Comparison of ENCODE assay signal across 14 mouse cellular contexts in genomic region chr3:31134246-31134645, GRCm38 (mm10). TPM values are rescaled to one million over a fixed set of nuclear protein-coding genes. Genes with fewer than 3 reads are reported as not detected.
DNase-seq lines count a peak whose midpoint lies in the region; ATAC-seq lines count a peak whose summit lies in the region.
"Had no signal": no experiment of that assay in that cellular context is flagged by ENCODE, and none has a peak within 500 bp of the region (broad histone marks: within the 10 kb centered on the region; RNA-seq: fewer than 3 reads in every experiment).

No protein-coding gene starts in this region.

- no peaks in the 10 kb centered on the region for H3K27me3 ChIP-seq in heart, embryonic 12.5 days (replicated peaks)
- H3K27me3 ChIP-seq in liver, embryonic 16.5 days (ENCODE audit: control insufficient read depth, insufficient read depth, low read depth, low read length), result no peaks in the 10 kb centered on the region
- H3K27me3 ChIP-seq in forebrain, embryonic 13.5 days, result no peaks in the 10 kb centered on the region
- H3K27me3 ChIP-seq: hindbrain, embryonic 15.5 days; midbrain, embryonic 12.5 days; neural tube, embryonic 12.5 days had no signal

- ATAC-seq in heart, embryonic 12.5 days (ENCODE audit: insufficient number of reproducible peaks, low FRiP score), result peak; percentile 91
- peak; percentile 86 for ATAC-seq in erythroblast, adult 5-6 weeks (replicated peaks; ENCODE audit: low FRiP score, poor library complexity, severe bottlenecking)
- peak; percentile 96 for ATAC-seq in liver, embryonic 16.5 days (ENCODE audit: low read depth)
- ATAC-seq in forebrain, embryonic 13.5 days, result no peak
- ATAC-seq: forebrain, embryonic 14.5 days had no signal

- WGBS in heart, embryonic 12.5 days, result 70% methylated on average over 8 of the region's 8 CpGs
- 35% methylated on average over 8 of the region's 8 CpGs for WGBS in liver, embryonic 16.5 days (ENCODE audit: insufficient replicate concordance)
- 90% methylated on average over 8 of the region's 8 CpGs for WGBS in forebrain, embryonic 13.5 days

- no peak overlapping the region for H3K4me3 ChIP-seq in heart, embryonic 12.5 days
- H3K4me3 ChIP-seq in liver, embryonic 16.5 days (ENCODE audit: low read depth, low read length), result no peak overlapping the region
- H3K4me3 ChIP-seq in forebrain, embryonic 13.5 days, result no peak overlapping the region
- H3K4me3 ChIP-seq: hindbrain, embryonic 15.5 days; midbrain, embryonic 12.5 days; neural tube, embryonic 12.5 days had no signal

- H3K9me3 ChIP-seq in heart, embryonic 12.5 days (replicated peaks), result no peaks in the 10 kb centered on the region; the same call in 1 of the 2 replicates
- H3K9me3 ChIP-seq in liver, embryonic 16.5 days (replicated peaks; ENCODE audit: control insufficient read depth, low read length), result no peaks in the 10 kb centered on the region
- H3K9me3 ChIP-seq in forebrain, embryonic 13.5 days (replicated peaks), result no peaks in the 10 kb centered on the region
- H3K9me3 ChIP-seq: hindbrain, embryonic 15.5 days; midbrain, embryonic 12.5 days; neural tube, embryonic 12.5 days had no signal

- H3K4me1 ChIP-seq in heart, embryonic 12.5 days (replicated peaks), result peaks cover 14% of the 10 kb centered on the region
- peaks cover 26% of the 10 kb centered on the region for H3K4me1 ChIP-seq in liver, embryonic 16.5 days (ENCODE audit: control insufficient read depth, low read depth, low read length)
- no peaks in the 10 kb centered on the region for H3K4me1 ChIP-seq in forebrain, embryonic 13.5 days
- H3K4me1 ChIP-seq: hindbrain, embryonic 15.5 days; midbrain, embryonic 12.5 days; neural tube, embryonic 12.5 days had no signal

- no peak overlapping the region for H3K27ac ChIP-seq in heart, embryonic 12.5 days (ENCODE audit: poor library complexity, severe bottlenecking)
- peak overlapping the region; percentile 50 for H3K27ac ChIP-seq in liver, embryonic 16.5 days (ENCODE audit: low read length)
- no peak overlapping the region for H3K27ac ChIP-seq in forebrain, embryonic 13.5 days
- H3K27ac ChIP-seq: hindbrain, embryonic 15.5 days; midbrain, embryonic 12.5 days; neural tube, embryonic 12.5 days had no signal

- no peak overlapping the region for H3K9ac ChIP-seq in heart, embryonic 12.5 days
- H3K9ac ChIP-seq in liver, embryonic 16.5 days (ENCODE audit: low read depth, low read length), result no peak overlapping the region
- no peak overlapping the region for H3K9ac ChIP-seq in forebrain, embryonic 13.5 days
- H3K9ac ChIP-seq: hindbrain, embryonic 15.5 days; midbrain, embryonic 12.5 days; neural tube, embryonic 12.5 days had no signal

- no peaks in the 10 kb centered on the region for H3K36me3 ChIP-seq in heart, embryonic 12.5 days
- H3K36me3 ChIP-seq in liver, embryonic 16.5 days (ENCODE audit: control insufficient read depth, insufficient read depth), result no peaks in the 10 kb centered on the region
- H3K36me3 ChIP-seq in forebrain, embryonic 13.5 days (ENCODE audit: poor library complexity, severe bottlenecking), result no peaks in the 10 kb centered on the region
- H3K36me3 ChIP-seq: hindbrain, embryonic 15.5 days; midbrain, embryonic 12.5 days; neural tube, embryonic 12.5 days had no signal

- DNase-seq in heart, postnatal 10 days, result no peak
- DNase-seq in ES-CJ7 (ENCODE audit: low read depth, low spot score), result peak; percentile 28
- no peak for DNase-seq in retina, postnatal 1 day
- no peak for DNase-seq in kidney, adult 8-10 months
- DNase-seq: cerebellum, adult 11-12 months had no signal

- H3K4me2 ChIP-seq in heart, embryonic 12.5 days, result no peak overlapping the region
- peak overlapping the region; percentile 44 for H3K4me2 ChIP-seq in liver, embryonic 16.5 days (ENCODE audit: low read depth, low read length)
- H3K4me2 ChIP-seq in forebrain, embryonic 13.5 days, result no peak overlapping the region
- H3K4me2 ChIP-seq: hindbrain, embryonic 15.5 days; midbrain, embryonic 12.5 days; neural tube, embryonic 12.5 days had no signal

- intact Hi-C loops in heart, postnatal 10 days (cut with DNase I), result loop anchor here (10.0 kb wide), 2 partner anchors 159 to 279 kb away; partner anchors contain the start of gene Gpr160

RNA-seq across cellular contexts. Expression of gene Cldn11, which starts 15.5 kb away (rescaled TPM):
- 4.6 and 4.7 TPM in 2 replicates for polyA plus RNA-seq in heart, embryonic 12.5 days (2016; fragmentation: Nextera tagmentation; extraction: Ambion mirVana)
- 1 to 10 TPM; 2.1 to 2.2 TPM for total RNA-seq in heart, postnatal 10 days (2021)
- total RNA-seq in erythroblast, adult 5-6 weeks (2015; ENCODE audit: low replicate concordance), result not detected in 2 replicates
- not detected in 2 replicates for total RNA-seq in erythroblast, adult 5-6 weeks (2017; ENCODE audit: low replicate concordance)
- polyA plus RNA-seq in liver, embryonic 16.5 days (2015; fragmentation: Nextera tagmentation; extraction: Ambion mirVana), result 0.13 and 0.21 TPM in 2 replicates
- polyA plus RNA-seq in forebrain, embryonic 13.5 days (2015; fragmentation: Nextera tagmentation; extraction: Ambion mirVana), result 26.6 and 35.9 TPM in 2 replicates
- total RNA-seq: granulocyte monocyte progenitor cell, adult 5-6 weeks had no signal

RNA-seq across cellular contexts. Expression of gene Skil, which starts 39.4 kb away (rescaled TPM):
- 30.2 and 30.3 TPM in 2 replicates for polyA plus RNA-seq in heart, embryonic 12.5 days (2016; fragmentation: Nextera tagmentation; extraction: Ambion mirVana)
- 10 to 100 TPM; 25.9 to 26.9 TPM for total RNA-seq in heart, postnatal 10 days (2021)
- total RNA-seq in erythroblast, adult 5-6 weeks (2015; ENCODE audit: low replicate concordance), result 2.3 and 3.5 TPM in 2 replicates
- total RNA-seq in erythroblast, adult 5-6 weeks (2017; ENCODE audit: low replicate concordance), result 5.3 and 6.8 TPM in 2 replicates
- polyA plus RNA-seq in liver, embryonic 16.5 days (2015; fragmentation: Nextera tagmentation; extraction: Ambion mirVana), result 4.2 and 5.6 TPM in 2 replicates
- polyA plus RNA-seq in forebrain, embryonic 13.5 days (2015; fragmentation: Nextera tagmentation; extraction: Ambion mirVana), result 31.4 and 32.3 TPM in 2 replicates
